Comparison of ENCODE assay signal across 13 mouse cellular contexts in genomic region chr4:118149956-118150680, GRCm38 (mm10). TPM values are rescaled to one million over a fixed set of nuclear protein-coding genes. Genes with fewer than 3 reads are reported as not detected.
A peak's percentile ranks its signal among the peaks of the same experiment; 100 is the strongest.
DNase-seq lines count a peak whose midpoint lies in the region; ATAC-seq and TF ChIP-seq lines count a peak whose summit lies in the region.
"Had no signal": no experiment of that assay in that cellular context is flagged by ENCODE, and none has a peak within 500 bp of the region (broad histone marks: within the 10 kb centered on the region; RNA-seq: fewer than 3 reads in every experiment).

No protein-coding gene starts in this region.

- no peaks in the 10 kb centered on the region for H3K9me3 ChIP-seq in hindbrain, embryonic 16.5 days (ENCODE audit: control insufficient read depth, low read length)
- H3K9me3 ChIP-seq in hindbrain, embryonic 13.5 days, result no peaks in the 10 kb centered on the region
- H3K9me3 ChIP-seq in heart, embryonic 10.5 days, result no peaks in the 10 kb centered on the region
- H3K9me3 ChIP-seq: neural tube, embryonic 12.5 days had no signal

- TF ChIP-seq POLR2A in cerebellum, adult 2 months (IDR thresholded peaks at IDR 0.05; ENCODE audit: borderline replicate concordance, insufficient read depth, low read length), result no peak

- H3K27me3 ChIP-seq in hindbrain, embryonic 16.5 days (replicated peaks; ENCODE audit: control insufficient read depth, insufficient read depth, low read length), result no peaks in the 10 kb centered on the region
- no peaks in the 10 kb centered on the region for H3K27me3 ChIP-seq in hindbrain, embryonic 13.5 days
- no peaks in the 10 kb centered on the region for H3K27me3 ChIP-seq in cerebellum, adult 2 months (ENCODE audit: control insufficient read depth, insufficient read depth, low read length)
- no peaks in the 10 kb centered on the region for H3K27me3 ChIP-seq in heart, embryonic 10.5 days (ENCODE audit: insufficient read depth, poor library complexity, severe bottlenecking)
- H3K27me3 ChIP-seq: neural tube, embryonic 12.5 days had no signal

- ATAC-seq in hindbrain, embryonic 16.5 days, result peak; percentile 27; the same call in 1 of the 2 replicates
- no peak for ATAC-seq in hindbrain, embryonic 13.5 days (ENCODE audit: low FRiP score)
- peak; percentile 91 for ATAC-seq in cerebellum, adult (ENCODE audit: insufficient number of reproducible peaks, low FRiP score, low TSS enrichment)
- ATAC-seq: midbrain, embryonic 16.5 days had no signal

- WGBS in hindbrain, embryonic 16.5 days, result 79% methylated on average over 14 of the region's 14 CpGs
- WGBS in hindbrain, embryonic 13.5 days, result 92% methylated on average over 14 of the region's 14 CpGs
- WGBS in cerebellum, adult 2 months, result 12% methylated on average over 14 of the region's 14 CpGs
- WGBS in heart, embryonic 10.5 days, result 68% methylated on average over 14 of the region's 14 CpGs

- H3K27ac ChIP-seq in hindbrain, embryonic 16.5 days (ENCODE audit: low read depth, low read length), result no peak overlapping the region
- H3K27ac ChIP-seq in hindbrain, embryonic 13.5 days, result no peak overlapping the region
- H3K27ac ChIP-seq in cerebellum, adult 2 months (ENCODE audit: insufficient read depth, low read length), result peak overlapping the region; percentile 91
- H3K27ac ChIP-seq in heart, embryonic 10.5 days, result peak overlapping the region; percentile 11; the same call in 1 of the 2 replicates
- H3K27ac ChIP-seq: neural tube, embryonic 12.5 days had no signal

- peaks cover 68% of the 10 kb centered on the region for H3K36me3 ChIP-seq in hindbrain, embryonic 16.5 days (ENCODE audit: control insufficient read depth, insufficient read depth, low read length)
- peaks cover 100% of the 10 kb centered on the region for H3K36me3 ChIP-seq in hindbrain, embryonic 13.5 days
- peaks cover 95% of the 10 kb centered on the region for H3K36me3 ChIP-seq in heart, embryonic 10.5 days

- no peak overlapping the region for H3K4me3 ChIP-seq in hindbrain, embryonic 16.5 days (ENCODE audit: low read length)
- H3K4me3 ChIP-seq in hindbrain, embryonic 13.5 days, result no peak overlapping the region
- H3K4me3 ChIP-seq in cerebellum, adult 2 months (replicated peaks; ENCODE audit: insufficient read depth, low read depth, low read length), result no peak overlapping the region
- H3K4me3 ChIP-seq in heart, embryonic 10.5 days, result no peak overlapping the region
- H3K4me3 ChIP-seq: neural tube, embryonic 12.5 days had no signal

- DNase-seq in cerebellum, adult 2 months, result peak; percentile 82 to 93
- no peak for DNase-seq in heart, embryonic 10.5 days (ENCODE audit: low spot score)
- no peak for DNase-seq in adrenal gland, adult 18-20 months (ENCODE audit: low spot score in 2 of 2)
- no peak for DNase-seq in adrenal gland, adult 8-10 months
- no peak for DNase-seq in adrenal gland, postnatal 4 days (ENCODE audit: low spot score in 2 of 2)
- DNase-seq: embryo, embryonic 11 days; lung, adult 2 months; thymus, postnatal 25 days had no signal

- no peak overlapping the region for H3K4me2 ChIP-seq in hindbrain, embryonic 16.5 days (ENCODE audit: low read length)
- no peak overlapping the region for H3K4me2 ChIP-seq in hindbrain, embryonic 13.5 days
- H3K4me2 ChIP-seq: neural tube, embryonic 12.5 days had no signal

- no peak overlapping the region for H3K9ac ChIP-seq in hindbrain, embryonic 16.5 days (ENCODE audit: low read depth, low read length)
- no peak overlapping the region for H3K9ac ChIP-seq in hindbrain, embryonic 13.5 days
- H3K9ac ChIP-seq: neural tube, embryonic 12.5 days had no signal

- H3K4me1 ChIP-seq in hindbrain, embryonic 16.5 days (ENCODE audit: control insufficient read depth, insufficient read depth, low read depth, low read length), result no peaks in the 10 kb centered on the region; the same call in 1 of the 2 replicates
- H3K4me1 ChIP-seq in hindbrain, embryonic 13.5 days (replicated peaks), result 0 out of 2 replicates have a peak, but pooled peaks cover 3% of the 10 kb centered on the region
- H3K4me1 ChIP-seq in cerebellum, adult 2 months (ENCODE audit: control insufficient read depth, insufficient read depth, low read length), result peaks cover 63% of the 10 kb centered on the region
- peaks cover 20% of the 10 kb centered on the region for H3K4me1 ChIP-seq in heart, embryonic 10.5 days
- H3K4me1 ChIP-seq: neural tube, embryonic 12.5 days had no signal

- no peak for TF ChIP-seq CTCF in cerebellum, adult 2 months (IDR thresholded peaks at IDR 0.05; ENCODE audit: borderline replicate concordance, insufficient read depth, low read depth, low read length)

RNA-seq across cellular contexts. Expression of gene St3gal3, which starts 15.4 kb away (rescaled TPM):
- 13.1 and 13.6 TPM in 2 replicates for polyA plus RNA-seq in hindbrain, embryonic 16.5 days (2015; fragmentation: Nextera tagmentation; extraction: Ambion mirVana)
- 10.5 and 10.8 TPM in 2 replicates for polyA plus RNA-seq in hindbrain, embryonic 13.5 days (2015; fragmentation: Nextera tagmentation; extraction: Ambion mirVana)
- polyA plus RNA-seq in cerebellum, adult 2 months (2012; rRNA removed), result 68.3 and 71.2 TPM in 2 replicates
- 6.6 and 7.2 TPM in 2 replicates for polyA plus RNA-seq in heart, embryonic 10.5 days (2016; fragmentation: Nextera tagmentation; extraction: Ambion mirVana)
- 10 to 100 TPM; 37.4 to 40.5 TPM for total RNA-seq in adrenal gland, adult 18-20 months (2021)
- total RNA-seq in adrenal gland, adult 8-10 months (2022), result 10 to 100 TPM; 30.4 to 40.3 (median 35.3) TPM
- 10 to 100 TPM; 21.8 to 26.4 TPM for total RNA-seq in adrenal gland, postnatal 4 days (2021)

RNA-seq across cellular contexts. Expression of gene Kdm4a, which starts 29.7 kb away (rescaled TPM):
- 38.5 and 38.6 TPM in 2 replicates for polyA plus RNA-seq in hindbrain, embryonic 16.5 days (2015; fragmentation: Nextera tagmentation; extraction: Ambion mirVana)
- polyA plus RNA-seq in hindbrain, embryonic 13.5 days (2015; fragmentation: Nextera tagmentation; extraction: Ambion mirVana), result 52.0 and 55.1 TPM in 2 replicates
- 46.3 and 50.0 TPM in 2 replicates for polyA plus RNA-seq in cerebellum, adult 2 months (2012; rRNA removed)
- polyA plus RNA-seq in heart, embryonic 10.5 days (2016; fragmentation: Nextera tagmentation; extraction: Ambion mirVana), result 22.9 and 26.6 TPM in 2 replicates
- 10 to 100 TPM; 30.3 to 35.6 TPM for total RNA-seq in adrenal gland, adult 18-20 months (2021)
- total RNA-seq in adrenal gland, adult 8-10 months (2022), result 10 to 100 TPM; 39.7 to 56.1 (median 49.7) TPM
- total RNA-seq in adrenal gland, postnatal 4 days (2021), result 10 to 100 TPM; 61.5 to 66.3 TPM

Comparison
In these comparisons a context has a peak if more than half of its experiments do, and no peak if none do; other contexts are left out.
1. H3K27ac ChIP-seq: peak in cerebellum, adult 2 months (single experiment) and heart, embryonic 10.5 days (single experiment); none in hindbrain, embryonic 16.5 days (single experiment) and hindbrain, embryonic 13.5 days (single experiment).
2. DNase-seq: peak in cerebellum, adult 2 months (2 of 2); none in heart, embryonic 10.5 days (single experiment), adrenal gland, adult 18-20 months (0 of 2), adrenal gland, adult 8-10 months (single experiment) and adrenal gland, postnatal 4 days (0 of 2).